Mouse (Mus musculus) brain, embryonic 14.5 days (tissue): ENCODE data around the gene Dach1.

Experiments used
- CTCF ChIP-seq: fragments of 200-500 bp; IDR thresholded peaks from 2 replicates; pipeline ENCODE4 v1.5.1; 2012; ENCODE audit warnings: inconsistent platforms, mild to moderate bottlenecking, moderate library complexity, borderline replicate concordance; ENCODE audit not compliant: insufficient read depth, insufficient read length; ENCODE audit errors: extremely low read depth
- POLR2A ChIP-seq: fragments of 200-500 bp; IDR thresholded peaks from 2 replicates; pipeline ENCODE4 v1.6.1; 2012; ENCODE audit warnings: mild to moderate bottlenecking, inconsistent platforms, borderline replicate concordance; ENCODE audit not compliant: poor library complexity, insufficient read depth, insufficient read length, severe bottlenecking; ENCODE audit errors: extremely low read depth

GRCm38 (mm10) chr14:98106208-98106607 is 63.4 kb downstream of the Dach1 start:
- TF ChIP-seq CTCF (no peak), POLR2A (no peak)
